Mouse (Mus musculus) lung, adult 2 months (tissue): ENCODE data around the gene Dcaf11. TPM values are rescaled to one million over a fixed set of nuclear protein-coding genes. Genes with fewer than 3 reads are reported as not detected.

ENCODE experiments used
- DNase-seq: peaks from one replicate; pipeline ENCODE4 v3.0.0; 2022
- H3K4me1 ChIP-seq: fragments of 200-500 bp; 2 replicates; pipeline ENCODE4 v1.6.1; 2011; ENCODE audit warnings: low read length; ENCODE audit not compliant: control insufficient read depth, insufficient read depth
- H3K4me3 ChIP-seq: fragments of 200-500 bp; replicated peaks from 2 replicates; pipeline ENCODE3; 2011; ENCODE audit warnings: low read depth, mild to moderate bottlenecking, control low read depth, low read length; ENCODE audit errors: extremely low read depth
- CTCF ChIP-seq: fragments of 200-500 bp; IDR thresholded peaks from 2 replicates; pipeline ENCODE4 v1.5.1; 2011; ENCODE audit warnings: mild to moderate bottlenecking, low read length, control low read depth; ENCODE audit not compliant: insufficient read depth
- POLR2A ChIP-seq: fragments of 200-500 bp; IDR thresholded peaks from 2 replicates; pipeline ENCODE4 v1.6.1; 2011; ENCODE audit warnings: low read depth, mild to moderate bottlenecking, control low read depth, low read length, borderline replicate concordance; ENCODE audit errors: extremely low read depth
- WGBS: fragments of 180-500 bp; shearing (Covaris S2); methylation state at CpG from one replicate; pipeline ENCODE4 v1.1.7; 2018; 5-methylcytosine and 5-hydroxymethylcytosine counted together
- polyA plus RNA-seq: library from polyadenylated mRNA; depleted of rRNA; stranded (reverse); fragments of >200 nt; gene quantifications from 2 replicates; pipeline ENCODE4 v1.2.3, GENCODE M21; 2012; rRNA removed

Dcaf11 gene
- polyA plus RNA-seq = 96.0 and 124 TPM in 2 replicates

- peak within 1 kb of the TSS; percentile 99 for H3K4me3 ChIP-seq
- under 1% methylated on average over 27 of the region's 27 CpGs for WGBS
- H3K4me1 ChIP-seq = peaks cover 10% of the 10 kb centered on the region
- TF ChIP-seq CTCF (no peak), POLR2A (peak; percentile 68)
- DNase-seq = peak; percentile 88
These were observed at the start of gene Dcaf11 for GRCm38 (mm10) chr14:55559799-55560201. TSS of gene Dcaf11 (plus strand) at chr14:55560006.

GRCm38 (mm10) chr14:55510125-55510731 is 49.6 kb upstream of the Dcaf11 start, which contains the start of gene Cpne6:
TSS of gene Cpne6 (plus strand) at chr14:55510445.
- TF ChIP-seq POLR2A = no peak
- TF ChIP-seq CTCF = no peak
- H3K4me1 ChIP-seq = no peaks in the 10 kb centered on the region
- DNase-seq = no peak

GRCm38 (mm10) chr14:55511037-55511436 is 48.8 kb upstream of the Dcaf11 start:
- Histone ChIP-seq H3K4me1 (no peaks in the 10 kb centered on the region), H3K4me3 (no peak overlapping the region)
- TF ChIP-seq CTCF (no peak), POLR2A (no peak)
- DNase-seq = no peak
- 40% methylated on average over 7 of the region's 7 CpGs for WGBS

More at GRCm38 (mm10) chr14:55510125-55510731, 49.6 kb upstream of the Dcaf11 start, which contains the start of gene Cpne6:
- H3K4me3 ChIP-seq = no peak within 1 kb of the TSS
- WGBS = 63% methylated on average over 21 of the region's 22 CpGs

- no peak for DNase-seq
- 45% methylated on average over 10 of the region's 10 CpGs for WGBS
- no peaks in the 10 kb centered on the region for H3K4me1 ChIP-seq
- no peak overlapping the region for H3K4me3 ChIP-seq
- no peak for TF ChIP-seq POLR2A
- TF ChIP-seq CTCF = no peak
These were observed 45.9 kb upstream of the Dcaf11 start for GRCm38 (mm10) chr14:55513927-55514326.

- H3K4me3 ChIP-seq = no peak overlapping the region
- DNase-seq = no peak
- TF ChIP-seq POLR2A (no peak), CTCF (no peak)
- no peaks in the 10 kb centered on the region for H3K4me1 ChIP-seq
- WGBS = 86% methylated on average over 4 of the region's 4 CpGs
These were observed 44.0 kb upstream of the Dcaf11 start for GRCm38 (mm10) chr14:55515846-55516245.

- DNase-seq = no peak
- TF ChIP-seq POLR2A (no peak), CTCF (no peak)
- 60% methylated on average over 2 of the region's 2 CpGs for WGBS
- no peaks in the 10 kb centered on the region for H3K4me1 ChIP-seq
- H3K4me3 ChIP-seq = no peak overlapping the region
These were observed 40.9 kb upstream of the Dcaf11 start for GRCm38 (mm10) chr14:55518897-55519296.

- 68% methylated on average over 4 of the region's 4 CpGs for WGBS
These were observed 40.2 kb upstream of the Dcaf11 start for GRCm38 (mm10) chr14:55519604-55520003.

GRCm38 (mm10) chr14:55520451-55521361 is 39.1 kb upstream of the Dcaf11 start:
- no peak overlapping the region for H3K4me3 ChIP-seq

More at GRCm38 (mm10) chr14:55519604-55520003, 40.2 kb upstream of the Dcaf11 start:
- TF ChIP-seq CTCF = no peak
- TF ChIP-seq POLR2A = no peak
- H3K4me1 ChIP-seq = no peaks in the 10 kb centered on the region
- no peak for DNase-seq
- H3K4me3 ChIP-seq = no peak overlapping the region

GRCm38 (mm10) chr14:55524062-55524461 is 35.7 kb upstream of the Dcaf11 start:
- no peaks in the 10 kb centered on the region for H3K4me1 ChIP-seq
- WGBS = 31% methylated on average over 4 of the region's 4 CpGs
- TF ChIP-seq CTCF (no peak), POLR2A (no peak)
- H3K4me3 ChIP-seq = no peak overlapping the region
- no peak for DNase-seq

More at GRCm38 (mm10) chr14:55520451-55521361, 39.1 kb upstream of the Dcaf11 start:
- peak; percentile 14 for DNase-seq
- TF ChIP-seq POLR2A (no peak), CTCF (no peak)
- H3K4me1 ChIP-seq = no peaks in the 10 kb centered on the region
- WGBS = 3% methylated on average over 61 of the region's 61 CpGs

- no peak for TF ChIP-seq CTCF
- DNase-seq = no peak
- WGBS = 20% methylated on average over 8 of the region's 8 CpGs
- no peak within 1 kb of the TSS for H3K4me3 ChIP-seq
- H3K4me1 ChIP-seq = no peaks in the 10 kb centered on the region
These were observed 35.0 kb upstream of the Dcaf11 start, which contains the start of gene Nrl for GRCm38 (mm10) chr14:55524785-55525184. TSS of gene Nrl (minus strand) at chr14:55524981.
